Mouse (Mus musculus) layer of hippocampus, postnatal 36 days (tissue): Measurements from ENCODE around the gene AW209491. TPM values are rescaled to one million over a fixed set of nuclear protein-coding genes. Genes with fewer than 3 reads are reported as not detected.

Experiments used
- DNase-seq, 2 experiments: peaks; one replicate each; pipeline ENCODE4 v3.0.0; 2022
- total RNA-seq, 2 experiments: library from RNA; stranded (reverse); gene quantifications; 2 replicates each; pipeline ENCODE4 v1.2.3; 2021

The AW209491 gene
- 10 to 100 TPM; 20.6 to 21.4 TPM for total RNA-seq

- DNase-seq = peak; percentile 93 to 94
Measured at GRCm38 (mm10) chr13:14629726-14630641, at the start of gene AW209491. AW209491 (plus strand) TSS chr13:14630154.

- DNase-seq = no peak
Measured at GRCm38 (mm10) chr13:14580392-14580791, 49.6 kb upstream of the AW209491 start.

- peak; percentile 11 to 24 for DNase-seq
Measured at GRCm38 (mm10) chr13:14602744-14603143, 27.2 kb upstream of the AW209491 start.

DNA sequence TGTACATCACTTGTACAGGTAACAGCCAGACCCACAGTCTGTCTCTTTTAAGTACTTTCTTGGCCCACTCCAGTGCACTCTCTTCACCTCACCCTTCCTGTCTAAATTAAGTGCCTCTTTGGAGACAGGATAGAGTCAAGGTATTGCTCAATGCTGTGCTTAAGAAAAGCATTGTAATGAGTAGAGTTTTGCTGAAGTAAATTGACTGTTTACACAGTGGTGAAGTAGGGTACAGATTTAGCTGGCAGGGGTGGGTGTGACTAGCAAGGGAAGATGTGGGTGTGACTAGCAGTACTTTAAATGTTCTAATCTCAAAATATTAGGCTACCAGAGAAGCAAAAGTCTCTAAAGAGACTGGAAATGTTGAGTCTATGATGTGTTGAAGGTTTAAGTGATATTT lies 22.3 kb upstream of the AW209491 start:
- DNase-seq = no peak

DNA sequence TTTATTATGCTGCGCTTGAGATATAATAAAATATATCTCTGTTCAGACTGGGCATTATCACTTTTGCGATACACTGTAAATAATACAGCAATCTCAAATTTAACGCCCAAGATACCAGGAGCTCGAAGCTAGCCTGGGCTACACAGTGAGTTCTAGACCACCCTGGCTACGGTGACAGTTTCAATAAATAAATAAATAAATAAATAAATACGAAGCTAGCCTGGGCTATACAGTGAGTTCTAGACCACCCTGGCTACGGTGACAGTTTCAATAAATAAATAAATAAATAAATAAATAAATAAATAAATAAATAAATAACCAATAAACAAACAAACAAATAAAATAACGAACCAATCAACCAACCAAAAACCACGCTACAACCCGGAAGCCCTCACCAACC lies 17.5 kb upstream of the AW209491 start:
- DNase-seq = no peak

DNA sequence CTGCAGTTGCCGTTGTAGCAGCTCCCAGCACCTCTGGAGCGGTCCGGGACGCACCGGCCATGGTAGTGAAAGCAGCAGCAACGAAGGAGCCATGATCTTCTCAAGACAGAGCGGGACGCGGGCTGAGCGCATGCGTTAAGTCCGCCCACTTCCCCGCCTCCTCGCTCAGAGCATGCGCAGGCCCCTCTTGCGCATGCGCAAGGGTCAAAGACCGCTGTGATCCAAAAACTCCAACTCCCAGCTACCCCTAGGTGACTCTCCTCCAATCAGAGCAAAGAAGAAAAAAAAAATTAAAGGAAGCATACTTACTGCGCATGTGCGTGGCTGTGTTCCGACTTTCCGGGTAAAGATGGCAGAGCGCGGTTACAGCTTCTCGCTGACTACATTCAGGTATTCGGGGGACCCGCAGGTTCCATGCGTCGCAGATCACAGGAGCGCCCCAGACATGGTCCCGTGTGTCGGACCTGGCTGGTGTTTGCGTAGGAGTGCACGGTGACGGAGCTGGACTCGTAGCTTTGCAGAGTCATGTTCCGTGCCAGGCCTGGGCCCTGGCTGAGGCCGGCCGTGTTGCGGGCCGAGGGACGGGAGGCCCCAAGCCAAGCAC lies 16.9 kb upstream of the AW209491 start, which contains the start of the genes Mrpl32 and Psma2:
Gene Mrpl32, minus strand, starts transcription at position 240 of the 604 bp plus-strand sequence.
Gene Psma2, plus strand, starts transcription at position 315 of the 604 bp plus-strand sequence.
- DNase-seq = peak; percentile 98

DNA sequence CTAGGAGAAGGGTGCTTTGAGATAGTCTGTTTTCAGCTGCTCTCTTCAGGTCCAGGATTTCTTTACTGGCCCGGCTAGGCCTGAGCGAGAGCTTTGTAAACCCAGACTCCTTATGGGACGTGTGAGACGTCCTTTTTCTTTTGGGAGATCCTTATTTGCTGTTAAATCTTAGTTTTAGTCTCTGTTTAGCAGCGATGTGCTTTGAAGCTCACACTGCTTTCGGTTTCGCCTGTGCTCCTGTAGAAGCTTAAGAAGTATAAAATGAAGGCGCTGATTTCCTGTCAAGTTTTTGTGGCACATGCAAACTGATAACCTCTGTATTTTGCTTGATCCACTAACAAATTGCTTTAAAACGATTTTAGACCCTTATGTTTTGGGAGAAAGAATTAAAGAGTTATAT lies 16.4 kb upstream of the AW209491 start:
- no peak for DNase-seq

DNA sequence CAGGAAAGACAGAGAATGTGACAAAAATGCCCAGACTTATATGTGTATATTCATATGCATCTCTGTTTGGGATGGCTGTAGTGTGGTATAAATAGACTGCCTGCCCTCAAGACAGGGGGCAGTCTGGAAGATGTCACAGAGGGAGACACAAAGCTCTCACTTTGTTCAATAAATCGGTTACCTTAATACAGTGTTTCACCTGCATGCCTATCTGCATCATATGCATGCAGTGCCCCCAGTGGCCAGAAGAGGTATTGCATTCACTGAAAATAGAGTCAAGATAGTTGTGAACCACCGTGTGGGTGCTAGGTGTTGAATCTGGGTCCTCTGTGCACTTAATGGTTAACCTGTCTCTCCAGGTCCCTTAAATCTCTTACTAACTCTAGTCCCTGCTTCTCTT lies 11.2 kb upstream of the AW209491 start:
- DNase-seq = peak in 1 of 2 experiments; percentile 34

GRCm38 (mm10) chr13:14639998-14640397 lies 10.0 kb downstream of the AW209491 start:
- DNase-seq = no peak

- no peak for DNase-seq
Measured at GRCm38 (mm10) chr13:14649301-14649700, 19.3 kb downstream of the AW209491 start.

- no peak for DNase-seq
Measured at GRCm38 (mm10) chr13:14667107-14667506, 37.2 kb downstream of the AW209491 start.

DNA sequence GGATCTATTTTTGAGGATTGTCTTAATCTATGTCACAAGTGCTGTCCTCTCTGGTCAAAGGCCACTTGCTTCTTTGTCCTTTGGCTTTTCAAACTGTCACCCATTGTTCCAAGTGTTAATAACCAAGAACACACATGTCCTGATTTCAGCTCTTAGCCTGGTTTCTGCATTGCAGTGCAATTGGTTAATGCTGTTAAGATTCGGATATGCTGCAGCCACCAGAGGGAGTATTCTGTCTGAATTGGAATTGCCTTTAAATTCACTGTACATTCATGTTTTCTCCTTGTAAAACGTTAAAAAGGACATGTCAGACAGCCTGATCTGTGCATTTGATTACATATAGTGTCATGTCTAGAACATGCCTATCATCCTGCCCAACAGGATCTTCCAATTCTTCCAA lies 40.4 kb downstream of the AW209491 start:
- DNase-seq = peak in 1 of 2 experiments; percentile 13

Other genes with a start within 250 kb of the AW209491 start
- gene Hecw1, start 106.9 kb upstream of the AW209491 start, total RNA-seq = 10 to 100 TPM; 61.4 to 63.8 TPM
- 10 to 100 TPM; 27.6 to 35.0 TPM for gene Mrpl32, start 17.0 kb upstream of the AW209491 start, total RNA-seq
- gene Psma2, start 16.9 kb upstream of the AW209491 start, total RNA-seq = 10 to 100 TPM; 63.1 to 66.8 TPM